Mouse (Mus musculus): Measurements from ENCODE around the gene Tardbp. TPM values are rescaled to one million over a fixed set of nuclear protein-coding genes. Genes with fewer than 3 reads are reported as not detected.

Tardbp gene
- polyA plus RNA-seq, 1 experiment: 198 TPM

GRCm38 (mm10) chr4:148657776-148658175, 31.0 kb upstream of the Tardbp start:
- H3K27me3 ChIP-seq (ENCODE audit: control insufficient read depth, insufficient read depth, insufficient read length): peaks cover 47% of the 10 kb centered on the region
- no peaks in the 10 kb centered on the region for H3K79me2 ChIP-seq (ENCODE audit: control insufficient read depth, insufficient read depth)
- no peaks in the 10 kb centered on the region for H3K36me3 ChIP-seq (ENCODE audit: control insufficient read depth, insufficient read depth)
- H3K4me3 ChIP-seq (ENCODE audit: insufficient read depth, poor library complexity, severe bottlenecking): no peak overlapping the region
- TF ChIP-seq FOSL1 (IDR thresholded peaks at IDR 0.05; ENCODE audit: insufficient read depth, low read length, poor library complexity, severe bottlenecking): no peak
- no peak for TF ChIP-seq CTCF (IDR thresholded peaks at IDR 0.05; ENCODE audit: control insufficient read depth, insufficient read depth, insufficient read length)
- H3ac ChIP-seq (ENCODE audit: control insufficient read depth, insufficient read length, low read depth): no peak overlapping the region
- H3K79me3 ChIP-seq (ENCODE audit: low read depth): no peaks in the 10 kb centered on the region

DNA sequence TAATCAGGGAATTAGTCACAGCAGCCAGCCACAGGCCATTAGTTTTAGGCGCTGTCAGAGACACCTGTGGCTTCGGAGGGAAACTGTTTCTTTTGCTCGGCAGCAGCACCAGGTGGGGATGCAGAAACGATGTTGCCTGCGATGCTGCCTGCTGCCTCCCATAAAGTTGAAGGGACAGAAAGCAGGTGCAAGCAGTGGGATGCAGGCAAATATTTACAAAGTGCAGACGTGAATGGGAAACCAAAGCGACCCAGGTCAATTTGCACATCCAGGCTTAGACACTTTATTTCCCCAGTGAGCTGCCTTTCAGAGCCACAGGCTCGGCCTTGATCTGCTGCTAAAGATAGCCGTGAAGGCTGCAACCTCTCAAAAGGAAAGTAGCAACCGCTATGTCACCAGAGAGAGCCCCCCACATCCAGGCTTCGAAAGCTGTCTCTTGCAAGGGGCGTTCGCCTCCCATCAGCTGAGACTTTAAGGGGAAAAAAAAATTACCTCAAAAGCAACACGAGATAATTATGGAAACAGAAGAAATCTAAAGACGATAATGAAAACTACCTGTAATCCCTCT, 30.0 kb upstream of the Tardbp start:
- no peaks in the 10 kb centered on the region for H3K79me2 ChIP-seq (ENCODE audit: control insufficient read depth, insufficient read depth)
- H3K27me3 ChIP-seq (ENCODE audit: control insufficient read depth, insufficient read depth, insufficient read length): peaks cover 42% of the 10 kb centered on the region
- no peak overlapping the region for H3ac ChIP-seq (ENCODE audit: control insufficient read depth, insufficient read length, low read depth)
- H3K79me3 ChIP-seq (ENCODE audit: low read depth): no peaks in the 10 kb centered on the region
- H3K36me3 ChIP-seq (ENCODE audit: control insufficient read depth, insufficient read depth): no peaks in the 10 kb centered on the region
- no peak overlapping the region for H3K4me3 ChIP-seq (ENCODE audit: insufficient read depth, poor library complexity, severe bottlenecking)
- TF ChIP-seq CTCF (IDR thresholded peaks at IDR 0.05; ENCODE audit: control insufficient read depth, insufficient read depth, insufficient read length) (no peak), MYOD1 (IDR thresholded peaks at IDR 0.05; ENCODE audit: control insufficient read depth, insufficient read length, low read depth) (no peak), MYOG (IDR thresholded peaks at IDR 0.05; ENCODE audit: control insufficient read depth, extremely low read depth, insufficient read length) (no peak), FOSL1 (IDR thresholded peaks at IDR 0.05; ENCODE audit: insufficient read depth, low read length, poor library complexity, severe bottlenecking) (no peak)

GRCm38 (mm10) chr4:148654701-148655398, 28.0 kb upstream of the Tardbp start:
- TF ChIP-seq FOSL1 (IDR thresholded peaks at IDR 0.05; ENCODE audit: insufficient read depth, low read length, poor library complexity, severe bottlenecking) (no peak), CTCF (IDR thresholded peaks at IDR 0.05; ENCODE audit: control insufficient read depth, insufficient read depth, insufficient read length) (no peak), MAX (IDR thresholded peaks at IDR 0.05) (no peak), USF1 (IDR thresholded peaks at IDR 0.05; ENCODE audit: low read depth) (no peak), CEBPB (IDR thresholded peaks at IDR 0.05; ENCODE audit: low read depth) (no peak), MYOG (IDR thresholded peaks at IDR 0.05; ENCODE audit: control insufficient read depth, extremely low read depth, insufficient read length) (no peak), MYOD1 (IDR thresholded peaks at IDR 0.05; ENCODE audit: control insufficient read depth, insufficient read length, low read depth) (no peak)
- Histone ChIP-seq H3K4me3 (ENCODE audit: insufficient read depth, poor library complexity, severe bottlenecking) (no peak overlapping the region), H3K79me2 (ENCODE audit: control insufficient read depth, insufficient read depth) (no peaks in the 10 kb centered on the region), H3K79me3 (ENCODE audit: low read depth) (no peaks in the 10 kb centered on the region), H3K36me3 (ENCODE audit: control insufficient read depth, insufficient read depth) (no peaks in the 10 kb centered on the region), H3ac (ENCODE audit: control insufficient read depth, insufficient read length, low read depth) (no peak overlapping the region), H3K27me3 (ENCODE audit: control insufficient read depth, insufficient read depth, insufficient read length) (peaks cover 36% of the 10 kb centered on the region)

DNA sequence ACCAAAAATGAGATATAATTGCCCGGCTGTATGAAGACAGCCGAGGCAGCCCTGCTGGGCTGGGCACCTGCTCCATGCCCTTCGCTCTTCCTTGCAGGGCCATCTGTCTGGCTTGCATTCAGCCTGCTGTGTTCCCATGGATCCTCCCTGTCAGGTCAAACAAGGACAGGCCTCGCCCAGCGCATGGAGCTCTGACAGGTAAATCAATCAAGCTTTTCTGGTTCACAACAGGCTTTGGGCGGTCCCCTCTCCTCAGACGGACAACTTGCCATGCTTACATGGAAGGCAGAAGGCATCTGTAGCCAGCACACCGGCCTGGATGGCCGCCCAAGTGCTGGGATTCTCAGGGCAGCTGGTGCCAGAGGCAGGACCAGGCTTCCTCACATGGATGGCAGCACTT, 24.2 kb upstream of the Tardbp start:
- Histone ChIP-seq H3K4me3 (ENCODE audit: insufficient read depth, poor library complexity, severe bottlenecking) (no peak overlapping the region), H3K36me3 (ENCODE audit: control insufficient read depth, insufficient read depth) (no peaks in the 10 kb centered on the region), H3K79me3 (ENCODE audit: low read depth) (no peaks in the 10 kb centered on the region), H3K79me2 (ENCODE audit: control insufficient read depth, insufficient read depth) (no peaks in the 10 kb centered on the region), H3ac (ENCODE audit: control insufficient read depth, insufficient read length, low read depth) (no peak overlapping the region), H3K27me3 (ENCODE audit: control insufficient read depth, insufficient read depth, insufficient read length) (peaks cover 8% of the 10 kb centered on the region)
- TF ChIP-seq CEBPB (IDR thresholded peaks at IDR 0.05; ENCODE audit: low read depth) (no peak), USF1 (IDR thresholded peaks at IDR 0.05; ENCODE audit: low read depth) (no peak), MAX (IDR thresholded peaks at IDR 0.05) (no peak), FOSL1 (IDR thresholded peaks at IDR 0.05; ENCODE audit: insufficient read depth, low read length, poor library complexity, severe bottlenecking) (no peak), MYOG (IDR thresholded peaks at IDR 0.05; ENCODE audit: control insufficient read depth, extremely low read depth, insufficient read length) (no peak), MYOD1 (IDR thresholded peaks at IDR 0.05; ENCODE audit: control insufficient read depth, insufficient read length, low read depth) (no peak), CTCF (IDR thresholded peaks at IDR 0.05; ENCODE audit: control insufficient read depth, insufficient read depth, insufficient read length) (no peak)

DNA sequence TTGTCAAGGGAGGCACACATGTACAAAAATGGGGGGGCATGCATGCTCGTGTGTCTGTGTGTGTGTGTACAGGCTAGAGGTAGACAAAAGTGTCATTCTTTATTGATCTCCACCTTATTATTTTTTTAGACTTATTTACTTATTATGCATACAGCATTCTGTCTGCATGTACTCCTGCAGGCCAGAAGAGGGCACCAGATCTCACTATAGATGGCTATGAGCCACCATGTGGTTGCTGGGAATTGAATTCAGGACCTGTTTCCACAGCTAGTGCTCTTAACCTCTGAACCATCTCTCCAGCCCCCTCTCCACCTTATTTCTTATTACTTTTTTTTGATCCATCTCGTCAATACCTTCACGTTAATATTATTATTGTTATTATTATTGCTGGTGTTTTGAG, 22.5 kb upstream of the Tardbp start:
- no peaks in the 10 kb centered on the region for H3K36me3 ChIP-seq (ENCODE audit: control insufficient read depth, insufficient read depth)
- no peak overlapping the region for H3K4me3 ChIP-seq (ENCODE audit: insufficient read depth, poor library complexity, severe bottlenecking)
- H3ac ChIP-seq (ENCODE audit: control insufficient read depth, insufficient read length, low read depth): no peak overlapping the region
- H3K79me2 ChIP-seq (ENCODE audit: control insufficient read depth, insufficient read depth): no peaks in the 10 kb centered on the region
- no peaks in the 10 kb centered on the region for H3K79me3 ChIP-seq (ENCODE audit: low read depth)
- H3K27me3 ChIP-seq (ENCODE audit: control insufficient read depth, insufficient read depth, insufficient read length): no peaks in the 10 kb centered on the region
- TF ChIP-seq MAX (IDR thresholded peaks at IDR 0.05): no peak
- no peak for TF ChIP-seq MYOD1 (IDR thresholded peaks at IDR 0.05; ENCODE audit: control insufficient read depth, insufficient read length, low read depth)
- no peak for TF ChIP-seq FOSL1 (IDR thresholded peaks at IDR 0.05; ENCODE audit: insufficient read depth, low read length, poor library complexity, severe bottlenecking)
- TF ChIP-seq MYOG (IDR thresholded peaks at IDR 0.05; ENCODE audit: control insufficient read depth, extremely low read depth, insufficient read length): no peak
- TF ChIP-seq USF1 (IDR thresholded peaks at IDR 0.05; ENCODE audit: low read depth): no peak
- TF ChIP-seq CTCF (IDR thresholded peaks at IDR 0.05; ENCODE audit: control insufficient read depth, insufficient read depth, insufficient read length): no peak
- no peak for TF ChIP-seq CEBPB (IDR thresholded peaks at IDR 0.05; ENCODE audit: low read depth)

DNA sequence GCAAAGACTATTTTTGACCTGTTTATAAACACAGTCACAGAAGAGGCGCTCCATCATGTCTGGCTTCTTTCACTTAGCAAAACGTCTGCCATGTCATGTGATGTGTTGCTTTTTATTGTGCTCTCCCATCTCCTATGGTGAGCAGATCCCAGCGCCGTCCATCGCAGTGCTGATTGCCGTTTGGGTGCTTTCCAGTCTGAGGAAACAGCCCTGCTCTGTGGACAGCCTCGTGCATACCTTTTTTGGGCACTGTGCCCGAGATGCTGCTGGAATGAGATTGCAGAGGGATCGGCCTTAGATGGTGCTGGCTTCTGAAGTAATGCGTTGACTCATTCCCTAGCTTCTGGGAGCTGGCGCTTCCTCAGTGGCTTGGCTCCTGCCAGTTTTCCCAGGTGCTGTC, 19.8 kb upstream of the Tardbp start:
- TF ChIP-seq CTCF (IDR thresholded peaks at IDR 0.05; ENCODE audit: control insufficient read depth, insufficient read depth, insufficient read length) (no peak), FOSL1 (IDR thresholded peaks at IDR 0.05; ENCODE audit: insufficient read depth, low read length, poor library complexity, severe bottlenecking) (no peak), MYOD1 (IDR thresholded peaks at IDR 0.05; ENCODE audit: control insufficient read depth, insufficient read length, low read depth) (no peak), MAX (IDR thresholded peaks at IDR 0.05) (peak; percentile 75), MYOG (IDR thresholded peaks at IDR 0.05; ENCODE audit: control insufficient read depth, extremely low read depth, insufficient read length) (no peak), USF1 (IDR thresholded peaks at IDR 0.05; ENCODE audit: low read depth) (peak; percentile 91), CEBPB (IDR thresholded peaks at IDR 0.05; ENCODE audit: low read depth) (peak; percentile 4)
- Histone ChIP-seq H3K79me3 (ENCODE audit: low read depth) (no peaks in the 10 kb centered on the region), H3K4me3 (ENCODE audit: insufficient read depth, poor library complexity, severe bottlenecking) (no peak overlapping the region), H3K79me2 (ENCODE audit: control insufficient read depth, insufficient read depth) (no peaks in the 10 kb centered on the region), H3K27me3 (ENCODE audit: control insufficient read depth, insufficient read depth, insufficient read length) (no peaks in the 10 kb centered on the region), H3ac (ENCODE audit: control insufficient read depth, insufficient read length, low read depth) (no peak overlapping the region), H3K36me3 (ENCODE audit: control insufficient read depth, insufficient read depth) (no peaks in the 10 kb centered on the region)

Data from C2C12 (cell line).